Mouse (Mus musculus): Measurements from ENCODE around the gene Scgb1b27.
A peak's percentile ranks its signal among the peaks of the same experiment; 100 is the strongest.
"Not testable (repeated sequence)": the region's sequence is repeated elsewhere in the genome, so short reads cannot be mapped to it uniquely, and the experiment has no call there.

The Scgb1b27 gene

GRCm38 (mm10) chr7:34021183-34021582, at the start of gene Scgb1b27:
Gene Scgb1b27 (plus strand): TSS chr7:34021483.
- DNase-seq (ENCODE audit: low spot score) = not testable (repeated sequence)

GRCm38 (mm10) chr7:33982281-33982680, 39.0 kb upstream of the Scgb1b27 start:
- peak; percentile 5 for DNase-seq (ENCODE audit: low spot score)

DNA sequence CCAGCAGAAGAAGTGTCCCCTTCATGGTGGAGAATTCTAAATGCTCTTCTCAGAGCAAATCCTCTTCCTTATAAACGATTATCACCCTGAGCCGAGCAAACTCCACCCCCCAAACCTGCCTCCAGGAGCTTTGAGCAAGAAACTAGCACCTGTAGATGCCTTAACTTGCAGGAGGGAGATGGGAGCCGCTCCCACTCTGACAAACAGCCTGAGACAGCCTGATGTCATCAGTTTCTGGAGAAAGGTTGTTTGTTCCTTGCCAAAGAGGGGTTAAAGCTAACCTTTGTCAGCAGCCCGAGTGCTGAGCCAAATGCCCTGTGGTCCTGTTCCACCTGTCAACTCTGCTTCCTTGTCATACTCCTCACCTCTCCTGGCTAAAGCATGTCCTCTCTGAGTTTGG, 7.4 kb upstream of the Scgb1b27 start, which contains the start of gene Scgb2b27:
TSS of gene Scgb2b27 (minus strand) at position 101 of the 400 bp plus-strand sequence.
- DNase-seq (ENCODE audit: low spot score) = no peak

- DNase-seq (ENCODE audit: low spot score) = no peak
Observed at GRCm38 (mm10) chr7:34025641-34026040, 4.4 kb downstream of the Scgb1b27 start.

GRCm38 (mm10) chr7:34027202-34027601, 5.9 kb downstream of the Scgb1b27 start:
- DNase-seq (ENCODE audit: low spot score) = not testable (repeated sequence)

- DNase-seq (ENCODE audit: low spot score) = no peak
Observed at GRCm38 (mm10) chr7:34030026-34030425, 8.7 kb downstream of the Scgb1b27 start.

DNA sequence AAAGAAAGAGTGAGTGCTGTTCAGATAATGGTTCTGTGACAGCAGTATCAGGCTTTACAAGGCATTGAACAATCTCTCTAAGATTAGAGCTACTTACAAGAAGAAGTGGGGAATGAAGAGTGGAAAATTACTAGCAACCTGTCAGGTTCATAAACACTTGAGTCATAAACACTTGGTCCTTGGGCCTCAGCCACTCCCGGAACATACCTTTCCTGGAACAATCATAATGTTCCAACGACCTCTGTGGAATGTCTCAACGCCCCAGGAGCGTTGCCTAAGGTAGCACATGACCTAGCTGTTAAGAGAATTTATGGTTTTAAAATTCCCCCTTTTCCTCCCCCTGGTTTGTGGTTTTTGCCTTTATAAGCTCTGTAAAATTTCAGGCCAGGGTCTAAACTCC, 13.3 kb downstream of the Scgb1b27 start:
- DNase-seq (ENCODE audit: low spot score) = not testable (repeated sequence)

- DNase-seq (ENCODE audit: low spot score) = not testable (repeated sequence)
Observed at GRCm38 (mm10) chr7:34036076-34036815, 15.0 kb downstream of the Scgb1b27 start.

DNA sequence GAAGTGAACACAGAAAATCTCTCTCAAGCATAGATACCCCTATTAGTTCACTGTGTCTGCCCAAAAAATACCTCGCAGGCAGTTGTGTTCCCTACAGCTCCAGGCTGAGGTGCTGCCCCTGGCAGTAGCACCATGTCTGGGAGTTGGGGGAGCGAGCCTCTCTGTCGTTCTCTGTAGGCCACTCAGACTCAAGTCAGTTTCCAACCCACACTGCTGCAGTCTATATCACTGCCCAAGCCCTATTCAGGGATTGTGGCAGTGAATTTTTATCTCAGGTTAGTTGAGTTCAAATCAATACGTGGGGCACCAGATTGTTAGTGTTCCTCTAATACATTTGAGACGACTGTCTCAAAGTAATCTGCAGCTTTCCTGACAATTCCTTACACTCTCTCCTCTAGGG, 46.8 kb downstream of the Scgb1b27 start:
- DNase-seq (ENCODE audit: low spot score) = not testable (repeated sequence)
